Mouse (Mus musculus) small intestine, adult 2 months (tissue): ENCODE measurements around the gene Rnase13. TPM values are rescaled to one million over a fixed set of nuclear protein-coding genes. Genes with fewer than 3 reads are reported as not detected.

ENCODE experiments used
- H3K27ac ChIP-seq: fragments of 200-500 bp; 2 replicates; pipeline ENCODE4 v1.5.1; 2012; ENCODE audit warnings: low read depth, low read length, control low read depth, inconsistent platforms; ENCODE audit not compliant: insufficient read depth
- H3K27me3 ChIP-seq: fragments of 200-500 bp; 2 replicates; pipeline ENCODE4 v1.6.1; 2012; ENCODE audit warnings: mild to moderate bottlenecking, moderate library complexity, low read length, inconsistent platforms; ENCODE audit not compliant: control insufficient read depth, insufficient read depth
- H3K36me3 ChIP-seq: fragments of 200-500 bp; 2 replicates; pipeline ENCODE4 v1.6.1; 2012; ENCODE audit warnings: mild to moderate bottlenecking, low read length, control low read depth, inconsistent platforms; ENCODE audit not compliant: control insufficient read depth, insufficient read depth
- H3K4me1 ChIP-seq: fragments of 200-500 bp; 2 replicates; pipeline ENCODE4 v1.6.1; 2012; ENCODE audit warnings: low read length, inconsistent platforms, mixed read lengths; ENCODE audit not compliant: control insufficient read depth, insufficient read depth, insufficient read length
- H3K4me3 ChIP-seq: fragments of 200-500 bp; 2 replicates; pipeline ENCODE4 v1.5.1; 2012; ENCODE audit warnings: low read depth, mild to moderate bottlenecking, control low read depth, inconsistent platforms, low read length, moderate library complexity
- CTCF ChIP-seq: fragments of 200-500 bp; IDR thresholded peaks from 2 replicates; pipeline ENCODE4 v1.5.1; 2012; ENCODE audit warnings: low read depth, mild to moderate bottlenecking, control low read depth, inconsistent platforms, low read length, moderate library complexity, mixed read lengths; ENCODE audit not compliant: insufficient replicate concordance, insufficient read length; ENCODE audit errors: extremely low read depth
- POLR2A ChIP-seq: fragments of 200-500 bp; IDR thresholded peaks from 2 replicates; pipeline ENCODE4 v1.6.1; 2012; ENCODE audit warnings: low read depth, mild to moderate bottlenecking, control low read depth, inconsistent platforms, low read length, moderate library complexity
- WGBS: fragments of 180-500 bp; shearing (Covaris S2); methylation state at CpG from one replicate; pipeline ENCODE4 v1.1.7; 2018; 5-methylcytosine and 5-hydroxymethylcytosine counted together
- polyA plus RNA-seq: library from polyadenylated mRNA; depleted of rRNA; stranded (reverse); fragments of >200 nt; gene quantifications from 2 replicates; pipeline ENCODE4 v1.2.3, GENCODE M21; 2012

The Rnase13 gene
- polyA plus RNA-seq, 1 experiment = not detected

DNA sequence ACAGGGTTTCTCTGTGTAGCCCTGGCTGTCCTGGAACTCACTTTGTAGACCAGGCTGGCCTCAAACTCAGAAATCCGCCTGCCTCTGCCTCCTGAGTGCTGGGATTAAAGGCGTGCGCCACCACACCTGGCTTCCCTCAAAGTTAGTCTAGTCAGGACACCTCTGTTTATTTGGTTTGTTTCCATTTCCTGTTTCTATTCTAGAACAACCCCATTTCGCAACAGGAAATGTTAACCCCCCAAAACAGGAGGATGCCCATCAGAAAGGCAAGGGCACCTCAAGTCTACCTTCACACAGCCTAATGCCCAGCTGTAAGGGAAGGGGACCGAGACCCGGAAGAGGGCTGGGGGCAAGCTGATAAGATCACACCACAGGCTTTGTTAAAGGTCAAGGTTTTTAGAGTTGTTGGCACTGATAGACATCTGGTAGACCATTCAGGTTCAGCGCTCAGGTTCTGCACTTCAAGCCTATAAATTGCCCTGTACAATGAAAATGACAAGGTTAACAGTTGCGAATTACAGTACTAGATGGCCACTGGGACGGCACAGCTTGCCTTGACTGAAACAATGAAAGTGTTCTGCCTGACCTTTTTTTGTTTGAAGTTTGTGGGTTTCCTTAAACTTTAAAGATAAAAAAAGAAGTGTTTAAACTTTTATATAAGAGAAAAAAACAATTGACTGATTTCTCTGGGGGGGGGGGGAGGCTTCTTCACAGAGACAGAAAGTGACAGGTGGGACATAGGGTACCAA, 30.2 kb downstream of the Rnase13 start, which contains the start of gene Slc39a2:
Slc39a2 (plus strand) TSS at position 699 of the 749 bp plus-strand sequence.
- Histone ChIP-seq H3K27me3 (no peaks in the 10 kb centered on the region), H3K27ac (no peak within 1 kb of the TSS), H3K36me3 (peaks cover 40% of the 10 kb centered on the region), H3K4me3 (no peak within 1 kb of the TSS), H3K4me1 (no peaks in the 10 kb centered on the region)
- TF ChIP-seq POLR2A (no peak), CTCF (no peak)
- 88% methylated on average over 9 of the region's 9 CpGs for WGBS

DNA sequence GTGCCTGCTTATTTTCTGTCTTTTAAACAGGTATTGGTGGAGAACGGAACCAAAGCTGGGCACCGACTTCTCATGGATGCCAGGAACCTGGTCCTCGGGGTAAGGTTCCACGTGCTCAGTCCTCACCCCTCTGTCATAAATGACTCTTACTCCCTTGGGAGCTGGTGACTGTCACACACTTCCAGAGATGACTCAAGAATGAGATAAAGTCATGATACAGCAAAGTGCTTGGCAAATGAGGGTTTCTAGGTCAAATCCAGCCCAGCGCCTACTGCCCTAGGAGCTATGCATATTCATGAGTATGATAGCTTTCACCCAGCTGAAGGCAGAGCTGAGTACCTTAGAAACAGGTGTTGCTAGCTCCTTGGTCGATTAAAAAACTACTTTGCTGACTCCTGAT, 32.7 kb downstream of the Rnase13 start:
- Histone ChIP-seq H3K4me1 (no peaks in the 10 kb centered on the region; the same call in 1 of the 2 replicates), H3K4me3 (no peak overlapping the region), H3K36me3 (peaks cover 40% of the 10 kb centered on the region), H3K27me3 (no peaks in the 10 kb centered on the region), H3K27ac (no peak overlapping the region)
- TF ChIP-seq CTCF (no peak), POLR2A (no peak)
- WGBS = 89% methylated on average over 6 of the region's 6 CpGs

DNA sequence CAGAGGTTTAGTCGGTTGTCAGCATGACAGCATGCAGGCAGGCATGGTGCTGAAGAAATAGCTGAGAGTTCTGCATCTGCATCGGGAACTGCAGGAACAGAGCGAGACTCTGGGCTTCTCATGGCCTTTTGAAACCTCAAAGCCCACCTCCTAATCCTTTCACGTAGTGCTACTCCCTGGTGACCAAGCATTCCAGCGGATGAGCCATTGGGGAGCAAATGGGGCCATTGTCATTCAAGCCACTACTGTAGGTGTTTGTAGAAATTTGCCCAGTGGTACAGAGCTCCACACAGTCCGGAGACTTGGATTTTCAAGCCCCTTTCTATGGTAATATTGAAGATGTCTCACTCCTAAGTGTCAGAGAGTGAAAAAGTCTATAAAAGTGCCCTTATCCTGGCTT, 36.5 kb downstream of the Rnase13 start:
- H3K4me3 ChIP-seq = 0 out of 2 replicates have a peak overlapping the region, but pooled peaks have one; percentile 8
- WGBS = 73% methylated on average over 6 of the region's 6 CpGs
- TF ChIP-seq CTCF (no peak), POLR2A (no peak)
- H3K27ac ChIP-seq = no peak overlapping the region
- peaks cover 29% of the 10 kb centered on the region for H3K36me3 ChIP-seq
- H3K27me3 ChIP-seq = no peaks in the 10 kb centered on the region
- H3K4me1 ChIP-seq = no peaks in the 10 kb centered on the region; the same call in 1 of the 2 replicates

DNA sequence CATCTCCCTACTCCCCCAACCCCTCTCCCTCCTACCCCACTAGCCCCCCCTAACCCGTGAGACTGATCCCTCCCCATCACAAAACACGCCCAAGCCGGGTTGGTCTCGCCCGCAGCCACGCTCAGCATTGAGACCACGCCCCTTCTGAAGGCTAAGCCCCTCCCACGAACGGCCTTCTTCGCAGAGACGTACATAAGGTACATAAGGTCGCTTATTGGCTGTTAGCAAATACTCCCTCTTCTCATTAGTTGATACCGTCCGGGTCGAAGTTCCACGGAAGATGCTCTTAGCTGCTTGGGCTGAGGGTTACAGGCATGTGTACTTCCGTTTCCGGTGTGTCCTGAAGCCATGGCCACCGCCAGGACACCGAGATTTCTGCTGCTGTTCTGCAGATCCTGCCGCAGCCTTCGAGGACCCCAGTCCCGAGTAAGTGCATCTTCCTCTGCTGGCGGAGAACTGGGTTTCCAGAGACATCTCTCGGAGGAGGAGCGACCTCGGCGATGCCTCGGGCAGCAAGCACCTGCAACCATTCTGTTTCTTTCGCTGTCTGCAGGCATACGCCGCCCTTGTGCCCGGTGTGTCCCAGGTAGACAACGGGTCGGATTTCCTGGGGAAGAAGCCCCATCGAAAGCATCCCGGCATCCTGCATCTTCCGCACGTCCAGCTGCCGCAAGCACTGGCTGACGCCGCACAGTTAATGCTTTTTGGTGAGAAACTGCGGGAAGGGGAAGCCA, 37.8 kb downstream of the Rnase13 start, which contains the start of gene Mettl17:
Mettl17 (plus strand) TSS at position 245 of the 734 bp plus-strand sequence.
- Histone ChIP-seq H3K27ac (peak within 1 kb of the TSS; percentile 25), H3K4me1 (no peaks in the 10 kb centered on the region; the same call in 1 of the 2 replicates), H3K27me3 (no peaks in the 10 kb centered on the region), H3K36me3 (peaks cover 18% of the 10 kb centered on the region), H3K4me3 (peak within 1 kb of the TSS; percentile 96)
- under 1% methylated on average over 43 of the region's 43 CpGs for WGBS
- peak; percentile 48; the same call in 1 of the 2 replicates for TF ChIP-seq POLR2A
- TF ChIP-seq CTCF = peak; percentile 22; the same call in 1 of the 2 replicates

GRCm38 (mm10) chr14:51884031-51884544, 38.5 kb downstream of the Rnase13 start:
- whole genome bisulfite sequencing = 2% methylated on average over 14 of the region's 14 CpGs
- Histone ChIP-seq H3K27me3 (no peaks in the 10 kb centered on the region), H3K4me3 (peak overlapping the region; percentile 96), H3K36me3 (peaks cover 12% of the 10 kb centered on the region), H3K27ac (0 out of 2 replicates have a peak overlapping the region, but pooled peaks have one; percentile 14), H3K4me1 (no peaks in the 10 kb centered on the region; the same call in 1 of the 2 replicates)
- TF ChIP-seq POLR2A (no peak), CTCF (no peak)

DNA sequence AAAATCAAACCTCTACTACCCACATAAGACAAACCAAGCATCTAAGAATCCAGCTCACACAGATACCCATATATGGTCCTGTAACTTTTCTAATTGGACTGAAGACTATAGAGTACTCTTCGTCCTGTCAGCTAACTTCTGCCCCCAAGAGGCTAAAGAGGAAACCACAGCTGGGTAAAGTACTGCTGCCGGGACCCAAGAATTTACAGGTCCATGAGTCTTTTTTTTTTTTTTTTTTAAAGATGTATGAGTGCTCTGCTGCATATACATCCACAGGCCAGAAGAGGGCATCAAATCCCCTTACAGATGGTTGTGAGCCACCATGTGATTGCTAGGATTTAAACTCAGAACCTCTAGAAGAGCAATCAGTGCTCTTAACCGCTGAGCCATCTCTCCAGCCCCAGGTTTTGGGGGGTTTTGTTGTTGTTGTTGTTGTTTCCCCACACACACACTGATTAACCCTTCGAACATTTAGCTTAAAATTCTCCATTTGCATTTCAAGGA, 39.0 kb downstream of the Rnase13 start:
- no peak overlapping the region for H3K4me3 ChIP-seq
- 0 out of 2 replicates have a peak overlapping the region, but pooled peaks have one; percentile 14 for H3K27ac ChIP-seq
- H3K27me3 ChIP-seq = no peaks in the 10 kb centered on the region
- TF ChIP-seq CTCF = no peak
- no peak for TF ChIP-seq POLR2A
- H3K4me1 ChIP-seq = no peaks in the 10 kb centered on the region; the same call in 1 of the 2 replicates
- under 1% methylated on average over 4 of the region's 4 CpGs for WGBS
- peaks cover 7% of the 10 kb centered on the region for H3K36me3 ChIP-seq
